Mouse (Mus musculus): ENCODE data around the gene Nln. TPM values are rescaled to one million over a fixed set of nuclear protein-coding genes. Genes with fewer than 3 reads are reported as not detected.

The Nln gene
- total RNA-seq (2021) = 10 to 100 TPM in 1 of 2 experiments, 1 to 10 TPM in 1; 9.5 to 10.7 TPM
- long read RNA-seq, experiment 1, full-length matches to known transcripts = 11 of 12 reads
- long read RNA-seq, experiment 1, partial matches to known transcripts = 1 of 12 reads
- long read RNA-seq, experiment 1, other reads (novel, unspliced or antisense) = 0 of 12 reads
- long read RNA-seq, experiment 2, full-length matches to known transcripts = 8 of 9 reads
- long read RNA-seq, experiment 2, partial matches to known transcripts = 0 of 9 reads
- long read RNA-seq, experiment 2, other reads (novel, unspliced or antisense) = 1 of 9 reads

GRCm38 (mm10) chr13:104109288-104109815, at the start of gene Nln, which contains the start of gene Sgtb:
TSS of gene Nln (minus strand) at chr13:104109614.
TSS of gene Sgtb (plus strand) at chr13:104109741.
- DNase-seq = peak; percentile 86

GRCm38 (mm10) chr13:104155686-104156085, 46.3 kb upstream of the Nln start:
- DNase-seq = no peak

- DNase-seq = no peak
These were observed 45.7 kb upstream of the Nln start for GRCm38 (mm10) chr13:104155106-104155505.

- no peak for DNase-seq
These were observed 44.8 kb upstream of the Nln start for GRCm38 (mm10) chr13:104154180-104154579.

GRCm38 (mm10) chr13:104145646-104146045, 36.2 kb upstream of the Nln start:
- no peak for DNase-seq

GRCm38 (mm10) chr13:104144871-104145270, 35.5 kb upstream of the Nln start:
- DNase-seq = no peak

GRCm38 (mm10) chr13:104139369-104140209, 30.2 kb upstream of the Nln start:
- DNase-seq = peak; percentile 79

- DNase-seq = no peak
These were observed 25.2 kb upstream of the Nln start for GRCm38 (mm10) chr13:104134510-104135085.

- no peak for DNase-seq
These were observed 23.1 kb upstream of the Nln start for GRCm38 (mm10) chr13:104132561-104132960.

- no peak for DNase-seq
These were observed 14.4 kb upstream of the Nln start for GRCm38 (mm10) chr13:104123662-104124381.

GRCm38 (mm10) chr13:104122078-104122840, 12.8 kb upstream of the Nln start:
- no peak for DNase-seq

- no peak for DNase-seq
These were observed 5.4 kb upstream of the Nln start for GRCm38 (mm10) chr13:104114827-104115226.

GRCm38 (mm10) chr13:104113782-104114181, 4.4 kb upstream of the Nln start:
- DNase-seq = no peak

- no peak for DNase-seq
These were observed 3.0 kb upstream of the Nln start for GRCm38 (mm10) chr13:104112266-104112900.

GRCm38 (mm10) chr13:104110526-104110925, 1.1 kb upstream of the Nln start:
- DNase-seq = no peak

- DNase-seq = peak; percentile 36
These were observed 555 bp upstream of the Nln start for GRCm38 (mm10) chr13:104109816-104110521.

- DNase-seq = no peak
These were observed 645 bp downstream of the Nln start for GRCm38 (mm10) chr13:104108651-104109287.

- DNase-seq = no peak
These were observed 7.7 kb downstream of the Nln start for GRCm38 (mm10) chr13:104101606-104102235.

- no peak for DNase-seq
These were observed 9.0 kb downstream of the Nln start for GRCm38 (mm10) chr13:104100416-104100815.

Data from gastrocnemius, postnatal 10 days (tissue).